Mouse (Mus musculus) limb, embryonic 11.5 days (tissue): ENCODE data around the gene Tgfbr2. TPM values are rescaled to one million over a fixed set of nuclear protein-coding genes. Genes with fewer than 3 reads are reported as not detected.

Experiments
- ATAC-seq: fragments of 200-750 bp; cut with Nextera tagmentation; 2 replicates; pipeline ENCODE4 v1.8.0; 2017; ENCODE audit warnings: low read depth; ENCODE audit not compliant: insufficient number of reproducible peaks, low FRiP score, low TSS enrichment
- DNase-seq: peaks from one replicate; pipeline ENCODE4 v3.0.0-alpha.2; 2015; ENCODE audit warnings: low spot score
- H3K27ac ChIP-seq: fragments of 300-500 bp; sonication (generic); replicated peaks from 2 replicates; pipeline ENCODE4 v1.5.1; 2014; ENCODE audit warnings: low read depth, mild to moderate bottlenecking, low read length
- H3K27me3 ChIP-seq: fragments of 300-500 bp; sonication (generic); 2 replicates; pipeline ENCODE4 v1.6.1; 2014; ENCODE audit warnings: mild to moderate bottlenecking, low read length, mixed read lengths; ENCODE audit not compliant: control insufficient read depth, insufficient read depth
- H3K36me3 ChIP-seq: fragments of 300-500 bp; sonication (generic); 2 replicates; pipeline ENCODE4 v1.6.1; 2014; ENCODE audit warnings: mild to moderate bottlenecking, low read length, moderate library complexity, mixed read lengths; ENCODE audit not compliant: control insufficient read depth, insufficient read depth
- H3K4me1 ChIP-seq: fragments of 300-500 bp; sonication (generic); 2 replicates; pipeline ENCODE4 v1.6.1; 2014; ENCODE audit warnings: low read length, mixed read lengths; ENCODE audit not compliant: control insufficient read depth, insufficient read depth
- H3K4me2 ChIP-seq: fragments of 300-500 bp; sonication (generic); 2 replicates; pipeline ENCODE4 v1.6.1; 2014; ENCODE audit warnings: low read depth, mild to moderate bottlenecking, moderate library complexity; ENCODE audit not compliant: severe bottlenecking
- H3K4me3 ChIP-seq: fragments of 300-500 bp; sonication (generic); 2 replicates; pipeline ENCODE4 v1.5.1; 2014; ENCODE audit warnings: low read depth, low read length
- H3K9ac ChIP-seq: fragments of 300-500 bp; sonication (generic); 2 replicates; pipeline ENCODE4 v1.6.1; 2014; ENCODE audit warnings: mild to moderate bottlenecking, low read length
- H3K9me3 ChIP-seq: fragments of 300-500 bp; sonication (generic); 2 replicates; pipeline ENCODE4 v1.6.1; 2016; ENCODE audit warnings: low read length; ENCODE audit not compliant: control insufficient read depth
- WGBS: fragments of 180-500 bp; shearing (Covaris S2); extraction: QIAGEN DNeasy Blood & Tissue Kit; methylation state at CpG from one replicate; pipeline ENCODE4 v1.1.7; 2014; 5-methylcytosine and 5-hydroxymethylcytosine counted together
- polyA plus RNA-seq: library from polyadenylated mRNA; unstranded; fragments of >200 nt; fragmentation: Nextera tagmentation; extraction: Ambion mirVana; gene quantifications from 2 replicates; pipeline ENCODE4 v1.2.1, GENCODE M21; 2014

Tgfbr2 gene
- polyA plus RNA-seq, 1 experiment from 2014 or later, result 14.8 TPM

DNA sequence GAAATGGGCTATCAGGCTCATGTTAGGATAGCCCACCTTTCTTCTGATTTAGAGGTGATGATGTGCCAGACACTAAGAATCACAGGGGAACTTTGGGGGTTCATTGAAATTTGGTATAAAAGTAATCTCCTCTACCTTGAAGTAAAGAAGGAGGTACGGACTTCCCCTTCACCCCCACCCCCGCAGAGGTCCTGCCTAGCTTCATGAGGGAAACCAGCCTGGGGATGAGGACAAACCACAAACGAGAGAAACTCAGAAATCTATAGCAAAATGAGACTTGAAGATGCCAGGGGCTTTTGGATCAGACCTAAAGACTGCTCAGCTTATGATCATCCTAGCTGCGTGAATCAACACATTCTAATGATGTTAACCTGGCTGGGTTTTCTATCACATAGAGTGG lies 14.7 kb upstream of the Tgfbr2 start:
- Histone ChIP-seq H3K9me3 (no peaks in the 10 kb centered on the region), H3K4me3 (no peak overlapping the region), H3K4me2 (no peak overlapping the region), H3K27me3 (no peaks in the 10 kb centered on the region), H3K4me1 (no peaks in the 10 kb centered on the region), H3K27ac (no peak overlapping the region), H3K9ac (no peak overlapping the region), H3K36me3 (no peaks in the 10 kb centered on the region)
- ATAC-seq (no peak), DNase-seq (no peak)
- 88% methylated on average over 4 of the region's 4 CpGs for WGBS

DNA sequence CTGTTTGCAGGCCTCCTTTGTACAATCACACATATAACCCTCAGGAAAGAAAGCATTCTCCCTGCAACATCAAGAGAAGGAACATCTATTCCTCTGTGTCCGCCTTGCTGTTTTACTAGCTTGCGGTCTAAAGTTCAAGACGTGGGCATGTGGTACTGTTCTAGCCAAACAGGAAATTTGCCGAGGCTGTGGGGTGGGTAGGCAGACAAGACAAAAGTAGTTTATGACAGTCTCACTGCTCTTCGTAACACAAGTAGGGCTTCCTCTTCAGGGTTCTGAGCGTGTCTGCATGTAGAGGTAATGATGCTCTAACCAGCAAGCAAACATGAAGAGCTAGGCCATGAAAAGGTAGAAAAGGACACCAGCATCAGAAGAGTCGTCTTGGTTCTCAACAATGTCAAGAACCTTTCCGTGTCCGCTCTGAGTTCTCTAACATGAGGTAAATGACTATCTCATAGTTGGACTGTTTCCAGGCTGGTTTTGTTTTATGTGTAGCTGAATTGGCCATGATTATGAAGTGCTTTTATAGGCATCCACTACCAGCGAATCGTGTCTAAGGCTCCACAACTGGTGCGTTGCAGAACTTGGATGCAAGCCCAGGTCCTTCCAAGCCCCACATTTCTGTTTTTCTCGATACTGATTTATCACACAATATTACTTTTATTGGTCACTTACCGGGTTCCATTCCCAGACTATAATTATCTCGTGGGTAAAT lies 13.9 kb upstream of the Tgfbr2 start:
- ATAC-seq (no peak), DNase-seq (no peak)
- 91% methylated on average over 15 of the region's 15 CpGs for WGBS
- H3K27me3 ChIP-seq, result no peaks in the 10 kb centered on the region
- H3K4me2 ChIP-seq, result no peak overlapping the region
- H3K9me3 ChIP-seq, result no peaks in the 10 kb centered on the region
- H3K27ac ChIP-seq, result no peak overlapping the region
- no peak overlapping the region for H3K9ac ChIP-seq
- no peaks in the 10 kb centered on the region for H3K4me1 ChIP-seq
- no peak overlapping the region for H3K4me3 ChIP-seq
- no peaks in the 10 kb centered on the region for H3K36me3 ChIP-seq

DNA sequence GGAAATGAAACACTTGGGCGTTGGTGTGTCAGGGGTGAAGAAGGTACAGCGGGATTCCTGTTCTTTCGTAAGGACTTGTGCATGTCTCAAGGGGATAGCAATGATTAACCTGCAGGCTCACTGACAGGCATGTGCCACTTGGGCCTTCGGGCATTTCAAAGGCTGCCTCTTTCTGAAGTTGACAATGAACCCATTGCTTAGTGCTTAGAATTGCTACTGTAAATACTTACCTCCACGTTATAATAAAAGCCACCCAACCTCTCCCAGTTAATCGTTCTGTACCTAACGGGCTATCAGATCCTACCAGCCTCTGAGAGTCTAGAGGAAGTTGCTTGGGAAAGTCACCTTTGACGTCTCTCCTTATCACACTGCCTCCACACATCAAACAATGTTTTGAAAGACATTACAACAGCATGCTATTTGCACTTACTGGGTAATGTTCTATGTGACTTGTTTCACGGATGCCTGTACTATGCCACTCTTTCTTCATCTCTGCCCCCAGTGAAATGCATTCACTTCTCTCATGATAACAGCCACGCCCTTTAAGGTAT lies 12.1 kb upstream of the Tgfbr2 start:
- H3K36me3 ChIP-seq, result no peaks in the 10 kb centered on the region
- WGBS, result 85% methylated on average over 10 of the region's 10 CpGs
- no peak for ATAC-seq

DNA sequence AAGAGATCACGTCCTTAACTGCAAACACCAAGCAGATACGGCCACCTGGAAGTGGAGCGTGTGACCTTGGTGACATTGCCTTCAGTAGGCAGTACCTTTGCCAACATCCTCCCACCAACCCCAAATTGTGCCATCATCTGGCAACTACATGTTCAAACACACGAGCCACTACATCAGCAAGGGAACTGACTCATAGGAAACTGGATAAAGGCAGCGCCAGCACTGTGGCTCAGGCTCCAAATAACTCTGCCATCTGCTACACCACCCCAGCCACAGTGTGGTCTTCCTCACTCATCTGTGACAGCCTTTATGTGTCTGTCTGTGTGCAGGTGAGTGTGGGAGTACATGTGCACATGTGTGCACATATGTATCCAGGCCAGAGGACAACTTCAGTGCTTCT lies 9.7 kb upstream of the Tgfbr2 start:
- Histone ChIP-seq H3K4me1 (no peaks in the 10 kb centered on the region), H3K27ac (no peak overlapping the region), H3K4me2 (no peak overlapping the region), H3K9ac (no peak overlapping the region), H3K4me3 (no peak overlapping the region), H3K9me3 (no peaks in the 10 kb centered on the region), H3K27me3 (no peaks in the 10 kb centered on the region), H3K36me3 (no peaks in the 10 kb centered on the region)
- 95% methylated on average over 5 of the region's 5 CpGs for WGBS
- DNase-seq (no peak), ATAC-seq (no peak)

More for the DNA sequence above, 12.1 kb upstream of the Tgfbr2 start:
- DNase-seq, result no peak
- no peak overlapping the region for H3K4me3 ChIP-seq
- no peaks in the 10 kb centered on the region for H3K9me3 ChIP-seq
- no peaks in the 10 kb centered on the region for H3K4me1 ChIP-seq
- H3K27me3 ChIP-seq, result no peaks in the 10 kb centered on the region
- H3K27ac ChIP-seq, result no peak overlapping the region
- H3K4me2 ChIP-seq, result no peak overlapping the region
- H3K9ac ChIP-seq, result no peak overlapping the region

DNA sequence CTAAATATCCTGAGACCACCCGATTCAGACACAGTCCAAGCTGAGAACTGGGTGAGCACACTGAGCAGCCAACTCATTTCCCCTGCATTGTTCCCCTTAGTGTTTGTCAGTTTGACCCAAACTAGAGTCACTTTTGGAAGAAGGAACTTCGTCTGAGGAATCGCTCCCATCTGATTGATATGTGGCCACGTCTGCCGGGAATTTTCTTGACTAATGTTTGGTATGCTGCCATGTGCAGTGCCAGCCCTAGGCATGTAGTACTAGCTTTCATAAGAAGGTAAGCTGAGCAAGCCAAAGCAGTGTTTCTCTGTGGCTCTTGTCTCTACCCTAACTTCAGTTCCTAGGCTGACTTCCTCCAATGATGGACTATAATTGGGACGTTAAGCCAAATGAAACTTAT lies 7.9 kb upstream of the Tgfbr2 start:
- H3K9ac ChIP-seq, result no peak overlapping the region
- no peaks in the 10 kb centered on the region for H3K4me1 ChIP-seq
- no peak overlapping the region for H3K4me3 ChIP-seq
- no peaks in the 10 kb centered on the region for H3K9me3 ChIP-seq
- 89% methylated on average over 6 of the region's 6 CpGs for WGBS
- DNase-seq, result no peak
- ATAC-seq, result no peak
- no peak overlapping the region for H3K4me2 ChIP-seq
- H3K27ac ChIP-seq, result no peak overlapping the region
- no peaks in the 10 kb centered on the region for H3K27me3 ChIP-seq
- H3K36me3 ChIP-seq, result no peaks in the 10 kb centered on the region

DNA sequence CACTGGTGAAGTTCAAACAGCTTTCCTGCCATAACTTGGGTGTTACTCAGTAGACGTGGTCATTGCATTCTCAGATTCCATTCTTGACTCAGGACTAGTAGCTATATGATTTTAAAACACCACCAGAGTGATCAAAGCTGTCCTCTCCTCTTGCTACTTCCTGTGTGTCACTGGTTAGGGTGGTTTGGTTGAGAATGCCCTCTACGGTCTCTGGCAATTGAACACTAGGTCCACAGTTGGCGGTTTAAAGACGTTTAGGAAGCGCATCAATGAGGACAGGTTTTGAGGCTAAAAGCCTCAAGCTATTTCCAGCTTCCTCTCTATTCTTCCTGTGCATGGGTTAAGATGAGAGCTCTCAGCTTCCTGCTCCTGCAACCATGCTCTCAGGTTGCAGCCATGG lies 6.4 kb upstream of the Tgfbr2 start:
- Histone ChIP-seq H3K36me3 (no peaks in the 10 kb centered on the region), H3K4me3 (no peak overlapping the region), H3K4me1 (no peaks in the 10 kb centered on the region), H3K9ac (no peak overlapping the region), H3K9me3 (no peaks in the 10 kb centered on the region), H3K27ac (no peak overlapping the region), H3K27me3 (no peaks in the 10 kb centered on the region), H3K4me2 (no peak overlapping the region)
- DNase-seq (no peak), ATAC-seq (no peak)
- WGBS, result 87% methylated on average over 5 of the region's 5 CpGs

DNA sequence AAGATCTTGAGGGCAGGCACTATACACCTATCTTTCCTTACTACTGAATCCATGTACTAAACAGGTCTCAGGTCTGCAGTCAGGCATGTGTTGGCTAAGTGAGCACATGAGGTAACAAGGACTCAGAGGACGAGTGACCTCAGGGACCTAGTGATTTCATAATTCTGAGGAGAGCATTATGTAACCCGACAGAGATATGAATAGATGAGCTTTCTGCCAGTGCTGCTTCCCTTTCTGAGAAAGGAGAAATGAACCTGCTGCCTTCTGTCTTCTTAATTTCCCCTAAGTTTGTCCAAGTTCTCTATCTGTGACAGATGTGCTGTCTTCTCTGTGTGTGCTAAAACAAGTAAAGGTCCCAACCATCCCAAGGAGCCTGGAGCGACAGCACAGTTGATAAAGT lies 3.0 kb upstream of the Tgfbr2 start:
- H3K27me3 ChIP-seq, result no peaks in the 10 kb centered on the region
- 82% methylated on average over 3 of the region's 3 CpGs for WGBS
- H3K4me2 ChIP-seq, result no peak overlapping the region
- no peaks in the 10 kb centered on the region for H3K36me3 ChIP-seq
- H3K9ac ChIP-seq, result no peak overlapping the region
- DNase-seq (no peak), ATAC-seq (no peak)
- H3K27ac ChIP-seq, result no peak overlapping the region
- H3K4me3 ChIP-seq, result no peak overlapping the region
- H3K9me3 ChIP-seq, result no peaks in the 10 kb centered on the region
- H3K4me1 ChIP-seq, result peaks cover 3% of the 10 kb centered on the region

DNA sequence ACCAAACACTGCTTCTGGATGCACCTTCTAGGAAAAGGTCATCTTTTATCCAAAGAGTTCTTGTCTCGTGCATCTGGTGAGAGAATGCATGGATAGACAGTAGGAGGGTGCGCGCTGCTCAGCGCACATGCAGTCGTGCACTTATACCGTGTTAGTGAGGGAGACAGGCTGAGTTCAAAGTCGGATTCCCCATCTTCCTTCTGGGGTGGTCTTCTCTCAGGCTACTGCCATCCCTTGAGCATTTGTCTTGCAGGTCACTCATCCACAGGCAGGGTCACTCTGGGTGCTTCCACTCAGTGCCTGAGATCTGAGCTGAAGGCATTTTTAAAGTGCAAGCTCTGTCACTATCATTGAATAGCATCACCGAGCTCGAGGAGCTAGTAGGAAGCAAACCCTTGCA lies 1.9 kb upstream of the Tgfbr2 start:
- Histone ChIP-seq H3K36me3 (no peaks in the 10 kb centered on the region), H3K27me3 (no peaks in the 10 kb centered on the region), H3K9me3 (no peaks in the 10 kb centered on the region), H3K4me3 (no peak overlapping the region), H3K27ac (no peak overlapping the region), H3K4me1 (peaks cover 3% of the 10 kb centered on the region), H3K9ac (no peak overlapping the region), H3K4me2 (no peak overlapping the region)
- DNase-seq (no peak), ATAC-seq (no peak)
- whole genome bisulfite sequencing, result 87% methylated on average over 9 of the region's 9 CpGs
